Mouse (Mus musculus): ENCODE data around the gene Bhmt.

- no peak for TF ChIP-seq CTCF (IDR thresholded peaks at IDR 0.05; ENCODE audit: extremely low read depth, insufficient read depth, insufficient read length, insufficient replicate concordance)
- TF ChIP-seq POLR2A (IDR thresholded peaks at IDR 0.05; ENCODE audit: low read depth, low read length), result no peak
Measured at GRCm38 (mm10) chr13:93667586-93667985, 29.8 kb upstream of the Bhmt start.
